Mouse (Mus musculus) adrenal gland, postnatal 25 days (tissue): ENCODE results near the gene Arhgap10. TPM values are rescaled to one million over a fixed set of nuclear protein-coding genes. Genes with fewer than 3 reads are reported as not detected.

ENCODE experiments used
- DNase-seq: peaks from one replicate; pipeline ENCODE4 v3.0.0; 2021; ENCODE audit warnings: mixed read lengths
- total RNA-seq: library from RNA; stranded (reverse); gene quantifications from 2 replicates; pipeline ENCODE4 v1.2.3, GENCODE M21; 2021

The Arhgap10 gene
- total RNA-seq, 1 experiment from 2014 or later: 34.3 TPM

- no peak for DNase-seq
These were observed 76.8 kb downstream of the Arhgap10 start for GRCm38 (mm10) chr8:77440913-77441312.

- peak; percentile 29 for DNase-seq
These were observed 77.4 kb downstream of the Arhgap10 start for GRCm38 (mm10) chr8:77440324-77440880.

- DNase-seq: no peak
These were observed 78.1 kb downstream of the Arhgap10 start for GRCm38 (mm10) chr8:77439670-77440069.

- no peak for DNase-seq
These were observed 79.8 kb downstream of the Arhgap10 start for GRCm38 (mm10) chr8:77437807-77438493.

- no peak for DNase-seq
These were observed 81.5 kb downstream of the Arhgap10 start for GRCm38 (mm10) chr8:77436013-77436990.

GRCm38 (mm10) chr8:77433221-77433620 lies 84.5 kb downstream of the Arhgap10 start:
- no peak for DNase-seq

- no peak for DNase-seq
These were observed 85.0 kb downstream of the Arhgap10 start for GRCm38 (mm10) chr8:77432726-77433125.

- DNase-seq: no peak
These were observed 89.3 kb downstream of the Arhgap10 start for GRCm38 (mm10) chr8:77428420-77428819.

- no peak for DNase-seq
These were observed 89.7 kb downstream of the Arhgap10 start for GRCm38 (mm10) chr8:77428015-77428414.

GRCm38 (mm10) chr8:77427438-77427837 lies 90.3 kb downstream of the Arhgap10 start:
- DNase-seq: no peak

GRCm38 (mm10) chr8:77423850-77424249 lies 93.9 kb downstream of the Arhgap10 start:
- DNase-seq: no peak

GRCm38 (mm10) chr8:77422632-77423252 lies 95.0 kb downstream of the Arhgap10 start:
- DNase-seq: no peak

GRCm38 (mm10) chr8:77421596-77421995 lies 96.2 kb downstream of the Arhgap10 start:
- no peak for DNase-seq

- peak; percentile 40 for DNase-seq
These were observed 98.0 kb downstream of the Arhgap10 start for GRCm38 (mm10) chr8:77419731-77420130.

- DNase-seq: no peak
These were observed 101.0 kb downstream of the Arhgap10 start for GRCm38 (mm10) chr8:77416738-77417137.

GRCm38 (mm10) chr8:77416034-77416433 lies 101.7 kb downstream of the Arhgap10 start:
- DNase-seq: no peak

- no peak for DNase-seq
These were observed 106.5 kb downstream of the Arhgap10 start for GRCm38 (mm10) chr8:77411262-77411661.

GRCm38 (mm10) chr8:77410394-77410793 lies 107.4 kb downstream of the Arhgap10 start:
- peak; percentile 12 for DNase-seq

GRCm38 (mm10) chr8:77408527-77409215 lies 109.1 kb downstream of the Arhgap10 start:
- no peak for DNase-seq

GRCm38 (mm10) chr8:77406846-77407245 lies 110.9 kb downstream of the Arhgap10 start:
- DNase-seq: no peak

GRCm38 (mm10) chr8:77406444-77406843 lies 111.3 kb downstream of the Arhgap10 start:
- DNase-seq: no peak

- no peak for DNase-seq
These were observed 113.7 kb downstream of the Arhgap10 start for GRCm38 (mm10) chr8:77404017-77404416.
